Mouse (Mus musculus) MEL (cell line): ENCODE results near the gene Vps26b.

ENCODE experiments used
- CHD1 ChIP-seq: IDR thresholded peaks from 2 replicates; pipeline ENCODE4 v1.6.1; 2012; ENCODE audit warnings: low read depth, mild to moderate bottlenecking, inconsistent platforms, low read length, improper control_type of control experiment
- CHD2 ChIP-seq: IDR thresholded peaks from 2 replicates; pipeline ENCODE4 v1.6.1; 2011; ENCODE audit warnings: low read length, improper control_type of control experiment
- CTCF ChIP-seq, 3 experiments: IDR thresholded peaks in 2 of 3; conservative IDR thresholded peaks in 1 of 3; 2 replicates each; pipeline ENCODE4 v1.5.1; 2011 to 2012; ENCODE audit warnings: low read length in 3 of 3, low read depth in 2 of 3, mild to moderate bottlenecking in 2 of 3, improper control_type of control experiment in 1 of 3, inconsistent platforms in 1 of 3, mixed read lengths in 1 of 3, moderate library complexity in 1 of 3; ENCODE audit not compliant: control insufficient read depth in 1 of 3, insufficient read depth in 1 of 3, poor library complexity in 1 of 3, severe bottlenecking in 1 of 3
- EP300 ChIP-seq, 2 experiments: IDR thresholded peaks; 2 replicates each; pipeline ENCODE4 v1.6.1; 2011; ENCODE audit warnings: improper control_type of control experiment in 2 of 2, low read length in 2 of 2, low read depth in 1 of 2, mild to moderate bottlenecking in 1 of 2
- JUND ChIP-seq: IDR thresholded peaks from 2 replicates; pipeline ENCODE4 v1.6.1; 2011; ENCODE audit warnings: low read depth, mild to moderate bottlenecking, improper control_type of control experiment, low read length
- NRF1 ChIP-seq: IDR thresholded peaks from 2 replicates; pipeline ENCODE4 v1.6.1; 2014; ENCODE audit warnings: low read depth, mild to moderate bottlenecking, inconsistent platforms, low read length, improper control_type of control experiment, moderate library complexity; ENCODE audit not compliant: poor library complexity, insufficient read depth, severe bottlenecking
- RAD21 ChIP-seq: IDR thresholded peaks from 2 replicates; pipeline ENCODE4 v1.6.1; 2011; ENCODE audit warnings: mild to moderate bottlenecking, low read depth, low read length, improper control_type of control experiment
- RCOR1 ChIP-seq: IDR thresholded peaks from 2 replicates; pipeline ENCODE4 v1.6.1; 2012; ENCODE audit warnings: low read depth, mild to moderate bottlenecking, inconsistent platforms, low read length, improper control_type of control experiment
- SMC3 ChIP-seq: IDR thresholded peaks from 2 replicates; pipeline ENCODE4 v1.6.1; 2011; ENCODE audit warnings: low read depth, low read length, improper control_type of control experiment
- TAL1 ChIP-seq: IDR thresholded peaks from 2 replicates; pipeline ENCODE4 v1.6.1; 2012; ENCODE audit warnings: mild to moderate bottlenecking, inconsistent platforms, low read length, moderate library complexity, mixed read lengths
- ZC3H11A ChIP-seq: IDR thresholded peaks from 2 replicates; pipeline ENCODE4 v1.6.1; 2012; ENCODE audit warnings: low read depth, mild to moderate bottlenecking, inconsistent platforms, low read length, improper control_type of control experiment

DNA sequence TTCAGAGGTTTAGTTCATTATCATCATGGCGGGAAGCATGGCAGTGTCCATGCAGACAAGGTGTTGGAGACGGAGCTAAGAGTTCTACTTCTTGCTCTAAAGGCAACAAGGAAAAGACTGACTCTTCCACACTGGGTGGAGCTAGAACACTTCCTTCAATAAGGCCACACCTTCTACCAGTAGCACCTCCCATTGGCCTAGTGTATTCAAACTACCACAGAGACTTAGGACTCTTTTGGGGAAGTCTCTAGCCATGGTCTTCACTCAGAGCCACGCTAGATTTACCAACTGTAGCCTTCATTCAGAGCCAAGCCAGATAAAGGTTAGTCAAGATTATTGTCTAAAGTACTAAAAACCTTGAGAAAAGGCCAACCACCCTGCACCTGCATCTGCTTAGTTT lies 32.8 kb downstream of the Vps26b start:
- TF ChIP-seq SMC3 (no peak), CTCF (IDR thresholded peaks at IDR 0.05 in 2 of 3, conservative IDR thresholded peaks at IDR 0.05 in 1 of 3; ENCODE audit: control insufficient read depth in 1 of 3, insufficient read depth in 1 of 3, low read depth in 2 of 3, low read length in 3 of 3, poor library complexity in 1 of 3, severe bottlenecking in 1 of 3) (no peak), CHD1 (no peak), RAD21 (no peak), ZC3H11A (no peak), JUND (no peak), EP300 (IDR thresholded peaks at IDR 0.05; ENCODE audit: low read depth in 1 of 2, low read length in 2 of 2) (no peak), NRF1 (no peak), TAL1 (no peak), RCOR1 (no peak), CHD2 (no peak)
